Mouse (Mus musculus): Measurements from ENCODE around the gene Tiam2.
"Not testable (repeated sequence)": the region's sequence is repeated elsewhere in the genome, so short reads cannot be mapped to it uniquely, and the experiment has no call there.

The Tiam2 gene

DNA sequence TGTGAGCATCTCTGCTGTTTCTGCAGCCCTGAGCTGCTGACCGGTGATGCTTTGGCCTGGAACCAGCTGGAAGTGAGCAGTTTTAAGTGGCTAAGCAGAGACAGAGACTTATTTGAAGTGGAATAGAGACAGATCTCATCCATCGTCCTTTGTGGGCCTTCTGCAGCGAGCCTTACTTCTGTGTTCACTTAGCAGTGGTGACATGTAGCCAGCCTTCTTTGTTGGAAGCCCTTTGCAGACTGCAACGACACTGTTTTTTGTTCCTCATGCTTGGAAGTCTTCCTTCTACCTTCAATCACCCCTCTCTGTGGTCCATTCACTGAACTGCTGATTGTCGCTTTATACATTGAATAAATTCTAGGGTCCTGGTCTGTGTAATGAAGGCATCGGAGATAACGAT is 18.5 kb downstream of the Tiam2 start:
- DNase-seq (ENCODE audit: low read depth, low spot score): no peak

DNA sequence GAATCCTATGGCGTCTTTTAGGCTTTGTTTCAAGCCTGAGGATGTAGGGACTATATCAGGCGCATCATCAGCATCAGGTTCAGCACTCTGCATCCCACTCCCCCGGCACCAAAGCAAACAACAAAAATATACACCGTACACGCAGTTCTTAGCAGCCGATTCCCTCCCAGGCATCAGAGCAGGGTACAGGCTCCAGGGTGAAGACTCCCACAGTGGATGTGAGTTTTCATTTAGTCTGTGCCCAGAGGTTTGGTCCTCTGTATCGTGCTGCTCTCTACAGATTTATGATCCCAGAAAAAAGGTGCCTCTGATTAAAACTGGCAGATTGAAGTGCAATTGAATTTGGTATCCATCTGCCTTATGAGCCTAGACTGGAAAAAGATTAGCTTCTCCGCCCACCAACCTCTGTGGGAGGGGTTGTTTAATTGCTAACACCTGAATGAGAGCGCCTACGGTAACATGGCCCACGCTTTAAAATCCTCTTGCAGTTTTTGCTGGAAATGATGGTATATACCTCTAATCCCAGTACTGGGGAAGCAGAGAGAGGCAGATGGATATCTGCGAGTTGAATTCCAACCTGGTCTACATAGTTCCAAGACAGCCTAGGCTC is 19.0 kb downstream of the Tiam2 start:
- DNase-seq (ENCODE audit: low read depth, low spot score): no peak

DNA sequence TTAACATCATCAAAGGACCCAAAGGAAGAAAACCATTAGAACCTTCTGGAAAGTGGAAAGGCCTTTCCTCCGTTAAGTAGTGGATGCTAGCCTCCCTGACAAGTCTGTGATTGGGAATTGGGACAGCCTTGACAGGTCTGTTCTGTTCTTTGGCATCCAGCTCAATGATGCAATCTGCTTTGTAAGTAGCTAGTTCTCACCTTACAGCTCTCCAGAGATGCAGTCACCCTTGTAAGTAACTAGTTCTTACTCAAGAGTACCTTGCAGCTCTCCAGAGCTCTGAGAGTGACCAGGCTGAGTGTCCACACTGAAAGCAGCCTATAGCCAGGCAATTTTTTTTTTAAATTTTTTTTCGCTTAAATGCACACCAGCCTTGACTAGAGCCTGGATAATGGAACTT is 21.4 kb downstream of the Tiam2 start:
- DNase-seq (ENCODE audit: low read depth, low spot score): no peak

DNA sequence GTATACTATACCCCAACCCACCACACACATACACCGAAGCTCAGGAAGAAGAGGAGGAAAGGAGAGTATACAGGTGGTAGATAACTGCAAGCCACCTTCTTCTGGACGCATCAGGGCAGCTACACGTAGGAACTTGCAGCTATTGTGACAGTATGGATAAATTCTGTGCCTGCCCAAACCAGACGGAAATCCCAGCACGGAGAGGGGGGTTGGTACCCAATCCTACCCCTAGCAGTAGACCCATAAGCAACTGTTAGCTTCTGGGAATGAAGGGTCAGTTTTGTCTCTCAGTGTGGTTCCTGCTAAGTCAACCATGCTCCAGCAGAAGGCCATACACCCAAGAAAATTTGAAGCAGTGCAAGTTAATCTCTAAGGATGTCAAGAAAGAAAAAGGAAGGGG is 23.0 kb downstream of the Tiam2 start:
- no peak for DNase-seq (ENCODE audit: low read depth, low spot score)

DNA sequence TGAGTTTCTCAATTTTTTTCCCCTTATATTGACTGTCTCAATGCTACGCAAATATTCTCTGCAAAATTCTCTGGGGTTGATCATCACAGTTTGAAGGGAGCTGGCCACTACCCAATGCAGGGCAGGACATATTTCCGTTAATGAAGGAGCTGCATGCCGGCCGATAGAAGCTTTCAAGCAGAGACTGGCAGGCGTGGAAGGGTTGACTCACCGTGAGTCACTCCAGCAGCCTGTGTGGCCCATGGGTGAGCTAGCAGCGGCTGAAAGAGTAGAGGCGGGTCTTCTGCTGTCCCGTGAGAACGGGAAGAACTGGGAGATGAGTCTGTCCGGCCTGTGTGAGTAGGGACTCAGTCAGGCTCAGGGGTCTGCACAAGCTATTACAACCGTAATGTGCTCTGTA is 23.6 kb downstream of the Tiam2 start:
- DNase-seq (ENCODE audit: low read depth, low spot score): no peak

DNA sequence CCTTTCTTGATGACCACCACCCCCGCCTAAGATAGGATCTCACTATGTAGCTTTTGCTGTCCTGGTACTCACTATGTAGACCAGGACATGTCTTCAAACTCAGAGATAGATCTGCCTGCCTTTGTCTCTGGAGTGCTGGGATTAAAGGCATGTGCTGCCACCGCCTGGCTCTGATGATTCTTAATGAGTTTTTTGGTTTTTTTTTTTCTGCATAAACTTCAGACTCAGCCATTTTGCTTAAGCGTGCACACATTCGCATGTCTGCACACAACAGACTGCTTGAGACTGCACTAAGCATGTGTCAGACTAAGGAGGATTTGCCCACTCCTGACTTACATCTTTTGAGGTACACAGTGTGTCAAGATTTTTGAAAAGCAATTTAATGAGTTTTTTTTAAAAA is 24.0 kb downstream of the Tiam2 start:
- DNase-seq (ENCODE audit: low read depth, low spot score): no peak

DNA sequence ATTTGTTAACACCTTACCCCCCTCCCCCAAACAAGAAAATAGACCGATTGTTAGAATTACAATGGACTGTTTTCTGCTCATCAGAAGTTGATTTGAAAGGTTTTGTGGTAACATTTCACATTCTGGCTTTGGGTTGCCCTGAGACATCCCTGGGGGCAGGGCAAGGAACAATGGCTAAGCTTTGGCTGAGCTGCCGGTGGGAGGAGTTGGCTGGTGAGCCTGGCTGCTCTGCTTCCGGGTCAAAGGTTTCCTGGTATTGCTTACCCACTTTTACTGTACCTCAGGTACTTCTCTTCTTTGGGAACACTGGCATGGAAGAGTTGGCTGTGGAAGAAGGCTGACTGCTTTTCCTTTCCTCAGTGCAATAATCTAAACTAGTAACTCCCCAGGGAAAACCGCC is 25.3 kb downstream of the Tiam2 start:
- DNase-seq (ENCODE audit: low read depth, low spot score): no peak

DNA sequence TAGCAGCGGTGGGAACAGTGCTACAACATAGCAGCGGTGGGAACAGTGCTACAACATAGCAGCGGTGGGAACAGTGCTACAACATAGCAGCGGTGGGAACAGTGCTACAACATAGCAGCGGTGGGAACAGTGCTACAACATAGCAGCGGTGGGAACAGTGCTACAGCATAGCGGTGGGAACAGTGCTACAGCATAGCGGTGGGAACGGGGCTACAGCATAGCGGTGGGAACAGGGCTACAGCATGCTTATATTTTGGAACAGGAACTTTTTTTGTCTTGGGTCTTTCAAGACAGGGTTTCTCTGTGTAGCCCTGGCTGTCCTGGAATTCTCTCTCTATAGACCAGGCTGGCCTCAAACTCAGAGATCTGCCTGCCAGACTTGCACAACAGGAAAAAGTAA is 26.8 kb downstream of the Tiam2 start:
- not testable (repeated sequence) for DNase-seq (ENCODE audit: low read depth, low spot score)

DNA sequence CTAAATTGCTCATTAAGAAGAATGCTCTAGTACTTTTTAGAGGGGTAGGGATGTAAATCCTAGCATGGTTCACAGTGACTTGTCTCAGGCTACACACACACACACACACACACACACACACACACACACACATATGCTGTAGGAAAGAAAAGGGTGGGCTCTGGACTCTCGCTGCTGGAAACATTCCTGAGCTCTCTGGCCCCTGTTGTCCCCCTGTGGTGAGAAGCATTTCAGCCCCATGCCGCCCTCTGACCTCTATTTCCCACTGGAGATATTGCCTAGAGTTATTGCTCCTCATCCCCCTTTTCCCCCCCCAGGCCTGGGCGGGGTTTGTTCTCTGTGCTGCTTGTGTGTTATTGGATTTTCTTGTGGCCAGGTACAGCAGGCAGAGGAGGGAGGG is 28.5 kb downstream of the Tiam2 start:
- no peak for DNase-seq (ENCODE audit: low read depth, low spot score)

DNA sequence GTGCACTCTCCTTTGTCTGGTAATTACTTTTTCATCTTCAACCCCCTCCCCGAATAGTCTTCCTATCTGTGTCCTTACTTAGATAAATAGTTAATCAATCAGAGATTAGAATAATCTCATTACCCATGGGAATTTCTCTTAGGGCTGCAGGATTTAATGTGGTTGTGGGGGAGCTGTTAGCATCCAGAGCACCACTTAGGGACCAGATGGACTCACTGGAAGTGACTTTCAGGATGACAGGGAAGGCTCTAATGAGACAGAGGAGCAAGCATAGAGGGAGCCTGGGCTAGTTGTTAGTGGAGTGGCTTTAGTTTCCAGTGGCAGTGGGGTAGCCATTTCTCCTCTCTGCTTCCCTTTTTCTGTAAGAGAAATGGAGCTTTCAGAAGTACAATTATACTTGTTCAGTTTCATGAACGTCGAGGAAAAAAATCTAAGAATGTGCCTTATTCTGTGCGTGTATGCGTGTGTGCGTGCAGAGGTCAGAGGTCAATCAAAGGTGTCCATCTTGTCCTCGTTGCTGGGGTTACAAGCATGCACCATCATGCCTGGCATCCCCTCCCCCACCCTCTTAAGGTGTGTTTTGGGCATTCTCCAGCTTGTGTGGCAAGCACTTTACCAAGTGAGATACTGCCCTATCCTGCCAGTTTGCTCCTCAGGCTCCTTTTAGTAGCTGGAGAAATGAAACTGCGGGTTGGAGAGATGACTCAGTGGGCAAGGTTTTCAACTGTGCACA is 30.4 kb downstream of the Tiam2 start:
- DNase-seq (ENCODE audit: low read depth, low spot score): no peak

DNA sequence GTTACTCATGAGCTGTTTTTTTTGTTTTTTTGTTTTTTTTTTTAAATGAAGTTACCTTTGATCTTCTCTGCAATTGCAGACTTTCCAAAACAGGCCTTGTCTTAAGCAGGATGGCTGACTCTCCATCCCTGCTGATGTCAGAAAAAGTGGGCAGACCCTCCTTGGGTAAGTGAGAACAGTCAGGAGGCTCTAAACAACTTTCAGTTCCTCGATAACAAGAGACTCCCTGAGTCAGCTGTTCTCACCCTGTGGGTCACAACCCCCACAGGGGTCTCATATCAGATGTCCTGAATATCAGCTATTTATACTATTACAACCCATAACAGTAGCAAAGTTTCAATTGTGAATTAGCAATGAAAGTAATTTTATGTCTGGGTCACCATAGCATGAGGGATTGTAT is 33.9 kb downstream of the Tiam2 start:
- DNase-seq (ENCODE audit: low read depth, low spot score): no peak

DNA sequence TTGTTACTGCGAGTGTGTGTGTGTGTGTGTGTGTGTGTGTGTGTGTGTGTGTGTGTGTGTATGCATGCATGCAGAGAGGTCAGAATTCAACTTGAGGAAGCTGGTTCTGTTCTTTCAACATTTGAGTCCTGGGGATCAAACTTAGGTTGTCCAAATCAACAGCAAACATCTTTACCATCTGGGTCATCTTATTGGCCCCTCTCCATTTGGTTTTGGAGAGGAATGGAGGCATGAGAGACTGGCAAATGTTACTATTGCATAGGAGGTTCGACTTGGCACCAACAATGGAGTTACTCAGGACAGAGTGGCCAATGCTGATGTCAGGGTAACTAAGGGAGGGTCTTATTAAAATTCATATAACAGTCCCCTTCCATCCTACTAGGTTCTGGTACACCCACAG is 35.4 kb downstream of the Tiam2 start:
- no peak for DNase-seq (ENCODE audit: low read depth, low spot score)

DNA sequence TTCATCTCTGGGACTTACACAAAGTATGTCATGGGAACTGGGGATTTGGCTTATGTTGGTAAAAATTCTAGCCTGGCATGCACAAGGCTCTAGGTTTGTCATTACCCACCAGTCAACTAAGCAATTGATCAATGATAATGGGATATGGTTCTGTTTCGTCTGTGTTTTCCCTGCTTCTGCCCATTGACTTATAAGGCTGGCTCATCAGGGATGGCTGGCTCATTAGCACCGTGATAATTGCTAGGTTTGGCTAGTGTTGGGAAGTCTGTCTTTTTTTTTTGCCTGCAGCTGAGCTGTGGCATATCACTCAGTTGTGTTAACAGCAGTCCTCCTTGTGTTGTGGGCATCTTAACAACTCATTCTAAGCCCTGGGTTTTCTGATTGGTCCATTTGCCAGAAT is 36.8 kb downstream of the Tiam2 start:
- DNase-seq (ENCODE audit: low read depth, low spot score): no peak

DNA sequence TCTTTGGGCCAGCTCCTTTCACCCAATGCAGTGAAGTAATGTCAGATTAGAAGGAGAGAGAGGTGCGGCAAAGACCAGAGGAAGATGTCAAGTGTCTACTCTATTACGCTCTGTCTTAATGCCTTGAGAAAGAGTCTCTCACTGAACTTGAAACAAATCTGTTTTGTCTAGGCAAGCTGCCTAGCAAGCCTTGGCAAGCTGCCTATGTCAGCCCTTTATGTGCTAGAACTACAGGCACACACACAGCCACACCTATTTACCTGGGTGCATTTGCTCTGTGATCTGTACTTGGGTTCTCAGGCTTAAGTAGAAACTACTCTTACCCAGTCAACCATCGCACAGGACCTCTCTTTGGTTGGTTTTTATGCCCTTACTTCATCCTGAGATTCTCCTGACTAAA is 40.4 kb downstream of the Tiam2 start:
- DNase-seq (ENCODE audit: low read depth, low spot score): no peak

DNA sequence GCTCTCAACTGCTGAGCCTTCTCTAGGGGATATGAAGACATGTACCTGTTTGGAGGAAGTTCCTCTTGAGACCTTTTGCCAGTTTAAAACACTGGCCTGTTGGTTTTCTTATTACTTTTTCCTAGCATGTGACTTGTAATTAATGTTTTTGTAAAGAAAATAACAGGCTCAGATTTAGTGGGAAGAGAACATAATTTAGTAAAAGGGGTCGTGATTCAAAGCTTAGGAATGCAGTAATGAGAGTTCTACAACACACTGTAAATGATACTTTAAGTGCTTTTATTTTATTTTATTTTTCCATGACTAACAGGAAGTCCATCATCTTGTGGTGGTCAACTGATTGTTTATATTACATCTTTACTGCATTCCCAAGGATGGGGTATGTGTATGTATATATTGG is 42.0 kb downstream of the Tiam2 start:
- DNase-seq (ENCODE audit: low read depth, low spot score): no peak

DNA sequence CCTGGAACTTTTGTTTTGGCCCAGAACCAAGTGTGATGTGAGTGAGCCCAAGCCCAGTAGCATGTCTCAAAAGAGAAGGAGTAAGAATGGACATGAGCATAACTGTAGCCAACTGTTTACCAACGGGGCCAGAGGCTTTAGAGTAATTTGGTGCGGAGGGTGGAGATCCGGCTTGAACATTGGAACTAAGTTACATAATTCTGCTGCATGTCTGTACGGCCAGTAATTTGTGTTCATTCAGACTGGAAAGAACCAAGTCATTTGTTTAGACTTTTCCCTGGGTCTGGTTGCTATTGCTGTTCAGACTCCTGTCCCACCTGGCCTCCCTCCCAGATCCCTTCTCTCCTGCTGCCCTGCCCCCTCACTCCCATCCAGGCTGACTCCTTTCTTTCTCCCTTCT is 43.3 kb downstream of the Tiam2 start:
- no peak for DNase-seq (ENCODE audit: low read depth, low spot score)

DNA sequence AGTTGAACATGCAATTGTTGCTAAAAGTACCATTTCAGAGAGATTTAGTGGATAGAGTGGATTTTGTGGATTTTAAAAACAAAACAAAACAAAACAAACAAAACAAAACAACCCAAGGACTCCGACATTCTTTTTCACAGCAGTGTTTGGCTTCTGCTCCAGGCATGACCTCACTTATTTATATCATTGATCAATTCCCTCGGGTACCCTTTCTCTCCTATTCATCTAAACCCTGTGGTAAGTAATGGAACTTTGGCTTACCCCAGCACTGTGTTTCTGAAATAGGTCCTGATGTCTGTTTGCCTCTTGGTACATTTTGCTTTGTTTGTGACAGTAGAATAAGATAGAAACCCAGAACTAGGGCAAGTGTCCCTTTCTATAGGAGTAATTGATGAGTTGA is 52.2 kb downstream of the Tiam2 start:
- DNase-seq (ENCODE audit: low read depth, low spot score): no peak

DNA sequence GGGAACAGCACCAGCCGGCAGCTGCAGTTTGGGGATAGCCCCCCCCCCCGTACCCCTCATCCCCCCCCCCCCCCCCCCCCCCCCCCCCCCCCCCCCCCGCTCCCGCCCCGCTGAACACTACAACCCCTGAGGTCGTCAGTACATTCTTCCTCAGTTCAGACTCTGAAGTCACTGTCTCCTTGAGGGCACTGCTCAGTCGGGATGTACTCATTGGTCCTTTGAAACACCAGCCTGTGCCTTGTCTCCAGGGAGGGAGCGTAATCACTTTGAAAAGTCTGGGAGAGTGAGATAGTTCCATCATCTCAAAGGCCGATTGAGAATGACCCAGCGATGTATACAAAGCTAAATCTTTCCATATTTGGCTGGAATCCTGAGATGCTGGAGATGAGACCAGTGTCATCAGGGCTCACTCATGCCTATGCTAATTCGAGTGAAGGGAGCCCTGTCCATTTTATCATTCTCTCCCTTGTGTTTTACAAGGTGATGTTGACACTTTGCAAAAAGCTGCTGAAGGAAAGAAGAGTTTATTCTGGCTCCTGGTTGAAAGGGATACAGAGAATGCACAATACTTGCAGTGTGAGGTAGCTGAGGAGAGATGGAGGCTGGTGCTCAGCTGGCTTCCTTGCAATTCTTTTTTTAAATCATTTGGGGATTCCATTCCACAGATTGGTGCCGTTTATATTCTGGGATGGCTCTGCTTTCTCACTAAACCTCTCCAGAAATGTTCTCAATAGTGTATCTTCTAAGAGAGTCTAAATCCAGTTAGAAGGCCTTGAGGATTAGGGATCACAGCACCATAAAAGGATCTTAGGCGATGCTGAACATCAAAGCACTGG is 53.6 kb downstream of the Tiam2 start:
- no peak for DNase-seq (ENCODE audit: low read depth, low spot score)

DNA sequence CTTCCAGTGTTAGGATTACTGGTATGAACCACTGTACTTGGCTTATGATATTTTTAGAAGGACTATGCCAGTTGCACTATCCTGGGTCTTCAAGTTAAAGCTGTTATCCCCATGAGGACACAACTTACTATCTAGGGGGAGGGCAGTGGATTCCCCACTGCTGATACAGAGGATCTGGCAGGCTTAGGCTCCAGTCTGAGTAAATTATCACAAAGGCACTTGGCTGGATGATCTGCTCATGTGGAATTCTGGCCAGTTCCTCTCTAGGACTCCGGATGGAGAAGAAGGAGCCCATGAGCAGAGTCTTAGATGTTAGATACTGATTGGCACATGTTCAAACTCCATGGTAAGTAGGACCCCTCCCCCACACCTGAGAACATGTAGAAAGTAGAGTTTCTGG is 59.0 kb downstream of the Tiam2 start:
- no peak for DNase-seq (ENCODE audit: low read depth, low spot score)

DNA sequence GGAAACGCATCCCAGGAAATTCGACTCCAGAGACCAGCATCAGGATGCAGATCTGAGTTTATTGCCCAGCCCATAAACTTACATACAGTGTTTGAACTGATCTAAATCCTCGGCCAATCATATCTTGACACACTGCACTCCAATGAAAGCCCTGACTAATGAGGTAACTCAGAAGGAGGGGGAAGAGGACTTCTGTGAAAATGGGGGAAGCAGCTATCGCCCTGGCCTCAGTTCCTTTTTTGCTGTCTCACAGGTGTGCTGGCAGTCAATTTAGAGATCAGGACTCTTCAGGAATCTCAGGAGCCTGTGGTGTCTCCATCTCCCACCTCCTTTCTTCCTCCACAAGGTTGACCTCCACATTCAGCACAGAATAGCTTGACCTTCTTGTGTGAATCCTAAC is 61.4 kb downstream of the Tiam2 start:
- DNase-seq (ENCODE audit: low read depth, low spot score): no peak

DNA sequence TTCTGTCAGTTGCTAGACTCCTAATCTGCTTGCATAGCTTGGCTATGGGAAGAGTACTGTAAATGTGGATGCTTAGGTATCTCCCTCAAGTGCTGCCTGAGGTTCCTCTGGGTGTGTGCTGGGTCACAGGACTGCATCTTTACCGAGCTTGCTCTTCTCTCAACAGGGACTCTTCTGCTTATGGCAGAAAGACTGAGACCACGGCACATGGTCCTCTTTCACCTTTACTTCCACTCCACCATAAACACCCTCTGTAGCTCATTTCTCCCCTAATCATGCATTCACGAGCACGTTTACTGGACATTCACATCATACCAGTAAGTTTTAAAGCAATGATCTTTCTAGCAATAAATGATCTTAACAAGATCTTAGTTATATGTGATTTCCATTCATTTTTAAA is 63.4 kb downstream of the Tiam2 start:
- DNase-seq (ENCODE audit: low read depth, low spot score): no peak

DNA sequence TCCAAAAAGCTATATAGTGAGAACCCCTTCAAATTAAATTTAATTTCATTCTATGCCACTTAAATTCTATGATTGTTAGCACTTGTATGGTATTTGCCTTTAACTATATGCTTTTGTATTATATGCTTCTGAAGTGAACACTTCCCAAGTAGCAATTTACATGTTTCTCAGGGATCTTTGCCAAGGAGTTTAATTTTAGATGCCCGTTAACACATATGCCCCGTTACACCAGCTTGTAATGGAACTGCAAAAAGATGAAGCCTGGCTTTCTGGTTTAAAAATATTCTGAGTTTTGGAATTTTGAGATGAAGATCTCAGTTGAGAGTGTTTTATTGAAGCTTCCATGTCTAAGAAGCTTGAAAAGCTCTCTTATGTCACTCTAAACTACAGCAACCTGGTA is 67.6 kb downstream of the Tiam2 start:
- no peak for DNase-seq (ENCODE audit: low read depth, low spot score)

DNA sequence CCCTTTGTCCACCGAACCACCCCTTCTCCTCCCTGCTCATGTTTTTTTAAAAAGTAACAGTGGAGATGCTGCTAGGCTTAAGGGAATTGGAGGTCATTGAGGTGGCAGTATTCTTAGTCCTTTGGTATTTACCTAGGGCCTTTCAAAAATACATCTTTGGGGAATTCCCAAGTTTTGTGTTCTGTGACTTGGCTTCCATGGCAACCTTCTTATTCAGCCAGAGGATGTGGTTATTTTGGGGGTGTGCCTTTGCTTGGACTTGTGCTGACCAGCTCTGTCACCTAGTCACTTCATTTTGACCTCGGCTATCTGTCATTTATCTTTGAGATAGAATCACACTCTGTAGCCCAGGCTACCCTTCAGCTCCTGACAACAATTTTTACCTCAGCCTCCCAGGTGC is 68.6 kb downstream of the Tiam2 start:
- no peak for DNase-seq (ENCODE audit: low read depth, low spot score)

Data from retina, adult 2 months (tissue).